Comparison of ENCODE assay signal across 8 mouse cellular contexts in the genomic region with DNA sequence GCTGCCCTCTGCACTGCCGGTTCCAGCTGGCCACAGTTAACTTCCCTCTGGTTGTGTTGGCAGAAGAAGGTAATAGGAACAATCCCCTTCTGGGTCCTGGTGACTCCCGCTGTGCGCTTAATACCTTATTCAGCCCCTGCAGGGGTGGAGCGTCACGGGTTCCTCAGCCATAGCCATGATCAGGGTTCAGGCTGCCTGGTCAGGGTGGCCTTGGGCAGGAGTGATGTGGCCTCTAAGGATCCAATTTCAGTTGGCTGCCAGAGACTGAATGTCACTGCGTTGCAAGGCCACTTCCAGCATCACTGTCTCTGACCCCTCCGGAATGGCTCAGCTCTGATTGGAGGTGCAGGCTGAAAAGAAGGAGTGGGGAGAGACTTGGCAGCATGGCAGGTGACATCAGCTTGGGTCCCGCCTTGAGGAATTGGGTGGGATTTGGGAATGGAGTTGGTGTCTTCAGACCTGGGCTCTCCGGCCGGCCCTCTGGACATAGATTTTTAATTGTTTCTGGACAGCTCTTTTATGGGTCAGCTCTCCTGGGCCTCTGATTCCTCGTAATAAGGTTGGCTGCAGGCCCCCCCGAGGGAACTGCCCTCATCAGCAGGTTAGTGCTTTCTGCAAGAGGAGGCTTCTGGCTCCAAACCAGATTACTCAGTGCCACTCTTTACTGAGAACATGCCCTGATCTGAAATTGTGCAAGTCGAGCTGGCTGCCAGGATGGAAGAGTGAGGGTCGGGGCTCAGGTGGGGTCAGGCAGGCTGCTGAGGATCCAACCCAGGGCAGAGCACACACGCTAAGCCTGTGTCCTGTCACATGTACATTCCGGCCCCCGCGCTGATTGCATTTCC. TPM values are rescaled to one million over a fixed set of nuclear protein-coding genes. Genes with fewer than 3 reads are reported as not detected.
DNase-seq lines count a peak whose midpoint lies in the region; ATAC-seq and TF ChIP-seq lines count a peak whose summit lies in the region.

No protein-coding gene starts in this region.

- 40% methylated on average over 18 of the region's 18 CpGs for WGBS in hindbrain, embryonic 10.5 days
- 39% methylated on average over 18 of the region's 18 CpGs for WGBS in hindbrain, embryonic 11.5 days
- WGBS in limb, embryonic 14.5 days, result 29% methylated on average over 18 of the region's 18 CpGs

- peak overlapping the region; percentile 21 for H3K4me3 ChIP-seq in hindbrain, embryonic 10.5 days
- H3K4me3 ChIP-seq in hindbrain, embryonic 11.5 days (ENCODE audit: low read depth, low read length), result no peak overlapping the region
- H3K4me3 ChIP-seq in limb, embryonic 14.5 days (replicated peaks; ENCODE audit: low read length), result no peak overlapping the region

- 0 out of 2 replicates have a peak, but pooled peaks cover 10% of the 10 kb centered on the region for H3K27me3 ChIP-seq in hindbrain, embryonic 10.5 days (ENCODE audit: insufficient read depth, poor library complexity, severe bottlenecking)
- H3K27me3 ChIP-seq in hindbrain, embryonic 11.5 days (ENCODE audit: control insufficient read depth, insufficient read depth, low read length), result no peaks in the 10 kb centered on the region
- no peaks in the 10 kb centered on the region for H3K27me3 ChIP-seq in limb, embryonic 14.5 days (ENCODE audit: control insufficient read depth, insufficient read depth, low read length)

- no peak overlapping the region for H3K4me2 ChIP-seq in hindbrain, embryonic 11.5 days (replicated peaks; ENCODE audit: low read depth, low read length)
- no peak overlapping the region for H3K4me2 ChIP-seq in limb, embryonic 14.5 days (replicated peaks; ENCODE audit: low read depth, low read length, severe bottlenecking)

- intact Hi-C loops in heart, postnatal 14 days (cut with DNase I), result loop anchor here (2.0 to 5.0 kb wide), 2 partner anchors 37 to 54 kb away; a partner anchor contains a TSS

- peaks cover 18% of the 10 kb centered on the region for H3K36me3 ChIP-seq in hindbrain, embryonic 10.5 days
- H3K36me3 ChIP-seq in hindbrain, embryonic 11.5 days (ENCODE audit: control insufficient read depth, insufficient read depth, low read length), result no peaks in the 10 kb centered on the region
- peaks cover 8% of the 10 kb centered on the region; the same call in 1 of the 2 replicates for H3K36me3 ChIP-seq in limb, embryonic 14.5 days (ENCODE audit: control insufficient read depth, insufficient read depth, low read length)

- TF ChIP-seq POLR2A in limb, embryonic 14.5 days (IDR thresholded peaks at IDR 0.05; ENCODE audit: borderline replicate concordance, extremely low read depth, insufficient read depth, insufficient read length), result no peak

- DNase-seq in hindbrain, embryonic 10.5 days (ENCODE audit: low spot score), result no peak
- DNase-seq in hindbrain, embryonic 11.5 days (ENCODE audit: low spot score), result no peak
- DNase-seq in Muller cell, postnatal 12 days (ENCODE audit: inconsistent ontology term), result peak; percentile 59
- DNase-seq in cerebellum, postnatal 25 days, result peak; percentile 58 to 64
- peak; percentile 43 to 56 for DNase-seq in heart, postnatal 14 days
- DNase-seq in limb, embryonic 14.5 days (ENCODE audit: low spot score), result no peak
- DNase-seq in thymus, postnatal 36 days, result no peak
- DNase-seq in layer of hippocampus, adult 18-20 months (ENCODE audit: low spot score in 2 of 2), result no peak

- H3K27ac ChIP-seq in hindbrain, embryonic 10.5 days, result peak overlapping the region; percentile 73
- no peak overlapping the region for H3K27ac ChIP-seq in hindbrain, embryonic 11.5 days (ENCODE audit: low read depth, low read length)
- no peak overlapping the region; the same call in 1 of the 2 replicates for H3K27ac ChIP-seq in limb, embryonic 14.5 days (replicated peaks; ENCODE audit: low read depth, low read length)

- H3K4me1 ChIP-seq in hindbrain, embryonic 10.5 days (replicated peaks), result peaks cover 68% of the 10 kb centered on the region
- peaks cover 32% of the 10 kb centered on the region for H3K4me1 ChIP-seq in hindbrain, embryonic 11.5 days (replicated peaks; ENCODE audit: control insufficient read depth, insufficient read depth, low read length)
- peaks cover 15% of the 10 kb centered on the region for H3K4me1 ChIP-seq in limb, embryonic 14.5 days (ENCODE audit: control insufficient read depth, insufficient read depth, low read length)

- no peak for ATAC-seq in hindbrain, embryonic 11.5 days (ENCODE audit: low FRiP score)
- no peak for ATAC-seq in limb, embryonic 14.5 days (ENCODE audit: low FRiP score, low read depth)

- H3K9me3 ChIP-seq in hindbrain, embryonic 10.5 days, result no peaks in the 10 kb centered on the region
- H3K9me3 ChIP-seq in hindbrain, embryonic 11.5 days (ENCODE audit: control insufficient read depth, low read length), result no peaks in the 10 kb centered on the region
- no peaks in the 10 kb centered on the region for H3K9me3 ChIP-seq in limb, embryonic 14.5 days (ENCODE audit: control insufficient read depth, low read length)

- no peak overlapping the region; the same call in 1 of the 2 replicates for H3K9ac ChIP-seq in hindbrain, embryonic 11.5 days (ENCODE audit: low read depth, low read length)
- 0 out of 2 replicates have a peak overlapping the region, but pooled peaks have one; percentile 12 for H3K9ac ChIP-seq in limb, embryonic 14.5 days (ENCODE audit: low read depth, low read length, severe bottlenecking)

RNA-seq across cellular contexts. Expression of a gene that starts 10.8 kb away (rescaled TPM):
- 42.0 and 47.4 TPM in 2 replicates for polyA plus RNA-seq in hindbrain, embryonic 10.5 days (2016; fragmentation: Nextera tagmentation; extraction: Ambion mirVana)
- 15.5 and 16.4 TPM in 2 replicates for polyA plus RNA-seq in hindbrain, embryonic 11.5 days (2014; fragmentation: Nextera tagmentation; extraction: Ambion mirVana)
- 100 to 1,000 TPM; 103 to 111 TPM for total RNA-seq in heart, postnatal 14 days (2021)
- 46.8 and 68.8 TPM in 2 replicates for polyA plus RNA-seq in limb, embryonic 14.5 days (2012; rRNA removed)
- polyA plus RNA-seq in limb, embryonic 14.5 days (2014; fragmentation: Nextera tagmentation; extraction: Ambion mirVana), result 17.9 and 18.8 TPM in 2 replicates
- total RNA-seq in layer of hippocampus, adult 18-20 months (2021), result 10 to 100 TPM; 50.9 to 56.1 TPM

RNA-seq across cellular contexts. Expression of a gene that starts 37.4 kb away (rescaled TPM):
- polyA plus RNA-seq in hindbrain, embryonic 10.5 days (2016; fragmentation: Nextera tagmentation; extraction: Ambion mirVana), result 19.0 and 21.5 TPM in 2 replicates
- 12.2 and 12.9 TPM in 2 replicates for polyA plus RNA-seq in hindbrain, embryonic 11.5 days (2014; fragmentation: Nextera tagmentation; extraction: Ambion mirVana)
- total RNA-seq in heart, postnatal 14 days (2021), result 10 to 100 TPM; 54.0 to 54.9 TPM
- polyA plus RNA-seq in limb, embryonic 14.5 days (2012; rRNA removed), result 34.6 and 44.7 TPM in 2 replicates
- 17.3 and 21.2 TPM in 2 replicates for polyA plus RNA-seq in limb, embryonic 14.5 days (2014; fragmentation: Nextera tagmentation; extraction: Ambion mirVana)
- 10 to 100 TPM; 19.4 to 19.9 TPM for total RNA-seq in layer of hippocampus, adult 18-20 months (2021)

RNA-seq across cellular contexts. Expression of a gene that starts 38.5 kb away (rescaled TPM):
- 38.1 and 41.5 TPM in 2 replicates for polyA plus RNA-seq in hindbrain, embryonic 10.5 days (2016; fragmentation: Nextera tagmentation; extraction: Ambion mirVana)
- 17.9 and 21.3 TPM in 2 replicates for polyA plus RNA-seq in hindbrain, embryonic 11.5 days (2014; fragmentation: Nextera tagmentation; extraction: Ambion mirVana)
- 10 to 100 TPM in 1 of 2 experiments, 1 to 10 TPM in 1; 8.7 to 12.1 TPM for total RNA-seq in heart, postnatal 14 days (2021)
- 32.6 and 40.0 TPM in 2 replicates for polyA plus RNA-seq in limb, embryonic 14.5 days (2012; rRNA removed)
- polyA plus RNA-seq in limb, embryonic 14.5 days (2014; fragmentation: Nextera tagmentation; extraction: Ambion mirVana), result 28.1 and 30.2 TPM in 2 replicates
- total RNA-seq in layer of hippocampus, adult 18-20 months (2021), result 10 to 100 TPM; 11.1 to 11.4 TPM

RNA-seq across cellular contexts. Expression of a gene that starts 47.8 kb away (rescaled TPM):
- polyA plus RNA-seq in hindbrain, embryonic 10.5 days (2016; fragmentation: Nextera tagmentation; extraction: Ambion mirVana), result 10.4 and 11.9 TPM in 2 replicates
- 3.8 and 5.4 TPM in 2 replicates for polyA plus RNA-seq in hindbrain, embryonic 11.5 days (2014; fragmentation: Nextera tagmentation; extraction: Ambion mirVana)
- 10 to 100 TPM; 15.0 to 18.2 TPM for total RNA-seq in heart, postnatal 14 days (2021)
- polyA plus RNA-seq in limb, embryonic 14.5 days (2012; rRNA removed), result 11.2 and 12.6 TPM in 2 replicates
- polyA plus RNA-seq in limb, embryonic 14.5 days (2014; fragmentation: Nextera tagmentation; extraction: Ambion mirVana), result 12.3 and 13.3 TPM in 2 replicates
- 1 to 10 TPM; 2.5 to 3.0 TPM for total RNA-seq in layer of hippocampus, adult 18-20 months (2021)

Comparison
In these comparisons a context has a peak if more than half of its experiments do, and no peak if none do; other contexts are left out.
1. DNase-seq: peak in Muller cell, postnatal 12 days (single experiment), cerebellum, postnatal 25 days (2 of 2) and heart, postnatal 14 days (2 of 2); none in hindbrain, embryonic 10.5 days (single experiment), hindbrain, embryonic 11.5 days (single experiment), limb, embryonic 14.5 days (single experiment), thymus, postnatal 36 days (0 of 2) and layer of hippocampus, adult 18-20 months (0 of 2).